Mouse (Mus musculus): ENCODE results near the gene Acbd3. TPM values are rescaled to one million over a fixed set of nuclear protein-coding genes. Genes with fewer than 3 reads are reported as not detected.

Acbd3 gene
- polyA plus RNA-seq, 1 experiment = 0.27 TPM

DNA sequence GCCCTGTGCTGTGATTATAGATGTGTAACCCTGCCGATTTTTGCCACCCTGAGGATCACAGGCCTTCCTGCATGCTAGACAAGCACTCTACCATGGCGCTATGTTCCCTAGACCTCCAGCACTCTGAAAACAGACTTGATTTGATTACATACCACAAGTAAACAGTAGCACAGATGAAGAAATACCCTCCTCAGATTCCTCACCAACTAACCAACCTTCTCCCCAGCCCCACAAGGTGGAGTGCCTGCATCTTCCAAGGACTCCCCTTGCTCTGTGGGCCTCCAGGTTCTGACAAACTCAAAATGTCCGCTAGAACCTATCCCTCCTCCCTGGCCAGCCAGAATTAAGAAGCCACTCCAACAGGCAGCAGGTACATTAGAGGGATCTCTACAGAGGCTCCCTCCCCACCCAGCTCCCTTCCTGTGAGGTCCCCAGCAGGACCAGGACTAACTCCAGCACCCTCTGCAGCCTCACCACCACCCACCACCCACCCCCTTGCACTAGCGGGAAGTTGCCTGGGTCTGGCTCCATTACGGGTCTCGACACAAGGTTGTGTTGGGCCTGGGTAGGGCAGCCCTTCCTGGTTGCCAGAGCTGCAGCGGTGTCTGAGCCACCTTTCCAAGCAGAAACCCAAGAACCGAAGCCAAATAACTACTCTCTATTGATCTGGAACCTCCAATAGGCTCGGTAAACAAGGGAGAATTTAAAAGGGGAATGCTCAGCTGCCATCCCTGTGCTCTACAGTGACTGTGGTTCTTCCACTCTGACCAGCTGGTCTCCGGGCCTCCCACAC, 41.9 kb downstream of the Acbd3 start:
- Histone ChIP-seq H3K4me1 (ENCODE audit: control insufficient read depth) (peaks cover 31% of the 10 kb centered on the region), H3K4me3 (replicated peaks) (peak overlapping the region; percentile 68), H3K9me3 (ENCODE audit: control insufficient read depth, low read length) (no peaks in the 10 kb centered on the region), H3K27me3 (ENCODE audit: control insufficient read depth) (peaks cover 53% of the 10 kb centered on the region), H3K36me3 (ENCODE audit: control insufficient read depth) (no peaks in the 10 kb centered on the region)
- TF ChIP-seq GATA1 (IDR thresholded peaks at IDR 0.05; ENCODE audit: low read length) (no peak), TAL1 (IDR thresholded peaks at IDR 0.05; ENCODE audit: low read length) (no peak)

DNA sequence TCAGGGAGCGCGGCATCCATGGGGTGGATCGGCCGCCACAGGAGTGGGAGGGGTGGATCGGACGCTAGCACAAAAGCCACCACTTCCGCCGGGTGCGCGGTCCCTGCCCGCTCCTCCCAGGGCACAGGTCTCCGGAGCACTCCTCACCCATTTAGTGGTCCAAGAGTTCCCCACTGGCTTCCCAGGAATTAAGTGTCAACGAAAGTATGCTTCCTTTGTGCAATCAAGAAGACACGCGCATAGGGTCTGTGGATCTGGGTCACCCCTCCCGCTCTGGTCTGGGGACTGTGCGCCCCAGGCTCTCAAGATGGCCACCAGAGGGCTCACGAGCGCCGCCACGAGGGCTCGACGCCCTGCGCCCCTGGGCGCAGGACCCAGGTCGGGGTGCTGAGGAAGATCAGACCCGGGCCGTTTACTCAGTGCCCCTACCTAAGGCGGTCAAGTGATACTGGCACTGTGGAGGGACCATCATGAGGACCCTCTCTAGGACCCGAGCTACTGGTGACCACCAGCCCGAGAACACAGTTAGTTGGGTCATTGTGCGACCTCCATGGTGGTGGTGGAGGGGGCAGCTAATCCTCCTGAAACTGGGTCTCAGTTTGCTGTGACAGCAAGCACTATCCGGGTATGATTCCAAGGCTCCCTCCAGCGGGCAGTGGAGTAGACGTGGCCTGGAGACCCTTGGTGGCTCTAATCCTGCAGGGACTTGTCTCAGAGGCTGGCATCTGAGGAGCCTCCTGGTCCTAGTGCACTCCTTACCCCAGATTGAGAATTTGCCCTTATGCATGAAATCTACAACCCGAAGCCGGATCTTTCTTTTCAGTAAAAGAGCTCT, 42.7 kb downstream of the Acbd3 start:
- H3K4me1 ChIP-seq (ENCODE audit: control insufficient read depth) = peaks cover 29% of the 10 kb centered on the region
- H3K4me3 ChIP-seq (replicated peaks) = peak overlapping the region; percentile 68
- no peak for TF ChIP-seq GATA1 (IDR thresholded peaks at IDR 0.05; ENCODE audit: low read length)
- TF ChIP-seq TAL1 (IDR thresholded peaks at IDR 0.05; ENCODE audit: low read length) = no peak
- no peaks in the 10 kb centered on the region for H3K9me3 ChIP-seq (ENCODE audit: control insufficient read depth, low read length)
- no peaks in the 10 kb centered on the region for H3K36me3 ChIP-seq (ENCODE audit: control insufficient read depth)
- H3K27me3 ChIP-seq (ENCODE audit: control insufficient read depth) = peaks cover 45% of the 10 kb centered on the region

DNA sequence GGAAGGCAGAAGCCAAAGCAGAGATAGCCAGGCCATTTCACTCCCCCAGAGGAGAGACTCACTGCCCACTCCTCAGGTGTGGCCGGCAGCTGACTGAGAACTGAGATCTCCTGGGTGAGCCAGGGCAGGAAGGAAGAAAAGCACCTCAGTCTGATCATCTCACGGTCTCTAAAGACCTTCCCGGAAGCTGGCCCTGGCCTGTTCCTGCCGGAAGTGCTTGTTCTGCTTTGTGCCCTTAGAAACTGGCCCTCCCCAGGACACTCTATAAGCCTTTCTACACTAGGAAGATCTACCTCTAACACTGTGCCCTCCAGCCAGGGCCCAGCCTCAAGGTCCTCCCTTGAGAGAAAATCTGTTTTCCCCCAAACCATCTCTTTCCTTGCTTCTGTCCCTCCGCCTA, 45.5 kb downstream of the Acbd3 start:
- H3K4me3 ChIP-seq (replicated peaks) = no peak overlapping the region
- no peaks in the 10 kb centered on the region for H3K36me3 ChIP-seq (ENCODE audit: control insufficient read depth)
- peaks cover 27% of the 10 kb centered on the region for H3K4me1 ChIP-seq (ENCODE audit: control insufficient read depth)
- TF ChIP-seq GATA1 (IDR thresholded peaks at IDR 0.05; ENCODE audit: low read length) (no peak), TAL1 (IDR thresholded peaks at IDR 0.05; ENCODE audit: low read length) (no peak)
- peaks cover 34% of the 10 kb centered on the region for H3K27me3 ChIP-seq (ENCODE audit: control insufficient read depth)
- peaks cover 9% of the 10 kb centered on the region for H3K9me3 ChIP-seq (ENCODE audit: control insufficient read depth, low read length)

DNA sequence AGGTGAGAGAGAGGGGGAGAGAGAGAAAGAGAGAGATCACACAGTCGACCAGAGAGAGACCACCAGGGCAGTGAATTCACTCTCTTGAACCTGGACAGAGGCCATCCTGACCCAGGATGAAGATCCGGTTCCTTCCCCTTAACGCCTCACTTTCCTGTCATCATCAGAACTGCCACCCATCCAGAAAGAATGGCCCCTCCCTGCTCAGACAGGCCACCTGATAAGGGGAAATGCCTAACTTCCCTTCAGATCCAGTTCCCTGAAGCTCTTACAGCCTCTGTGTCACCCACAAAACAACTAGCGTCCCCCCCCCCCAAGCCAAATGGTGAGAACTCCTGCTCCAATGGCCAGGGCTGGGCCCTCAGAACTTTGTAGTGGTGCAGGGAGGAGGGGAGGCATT, 45.9 kb downstream of the Acbd3 start:
- no peak overlapping the region for H3K4me3 ChIP-seq (replicated peaks)
- no peak for TF ChIP-seq TAL1 (IDR thresholded peaks at IDR 0.05; ENCODE audit: low read length)
- H3K36me3 ChIP-seq (ENCODE audit: control insufficient read depth) = no peaks in the 10 kb centered on the region
- peaks cover 9% of the 10 kb centered on the region for H3K9me3 ChIP-seq (ENCODE audit: control insufficient read depth, low read length)
- peaks cover 31% of the 10 kb centered on the region for H3K27me3 ChIP-seq (ENCODE audit: control insufficient read depth)
- peaks cover 31% of the 10 kb centered on the region for H3K4me1 ChIP-seq (ENCODE audit: control insufficient read depth)

DNA sequence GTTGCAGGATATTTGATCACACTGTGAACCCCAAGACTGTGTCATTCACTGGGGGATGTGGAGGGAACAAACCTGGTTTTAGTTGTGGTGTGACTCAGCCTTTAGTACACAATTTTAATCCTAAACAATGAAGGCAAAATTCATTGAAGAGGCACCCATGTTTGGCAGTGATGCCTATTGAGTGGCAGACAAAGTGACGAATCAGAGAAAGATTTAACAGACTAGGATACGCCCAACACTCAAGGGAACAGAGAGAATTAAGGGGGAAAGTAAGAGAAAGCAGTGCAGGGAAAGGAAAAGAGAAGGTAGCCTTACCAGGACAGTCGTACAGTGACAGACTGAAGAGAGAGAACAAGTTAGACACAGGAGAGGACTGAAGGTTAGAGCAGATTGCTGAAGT, 46.4 kb downstream of the Acbd3 start:
- Histone ChIP-seq H3K4me1 (ENCODE audit: control insufficient read depth) (peaks cover 36% of the 10 kb centered on the region), H3K27me3 (ENCODE audit: control insufficient read depth) (peaks cover 25% of the 10 kb centered on the region), H3K36me3 (ENCODE audit: control insufficient read depth) (no peaks in the 10 kb centered on the region), H3K9me3 (ENCODE audit: control insufficient read depth, low read length) (peaks cover 9% of the 10 kb centered on the region), H3K4me3 (replicated peaks) (no peak overlapping the region)
- no peak for TF ChIP-seq GATA1 (IDR thresholded peaks at IDR 0.05; ENCODE audit: low read length)
- TF ChIP-seq TAL1 (IDR thresholded peaks at IDR 0.05; ENCODE audit: low read length) = no peak

DNA sequence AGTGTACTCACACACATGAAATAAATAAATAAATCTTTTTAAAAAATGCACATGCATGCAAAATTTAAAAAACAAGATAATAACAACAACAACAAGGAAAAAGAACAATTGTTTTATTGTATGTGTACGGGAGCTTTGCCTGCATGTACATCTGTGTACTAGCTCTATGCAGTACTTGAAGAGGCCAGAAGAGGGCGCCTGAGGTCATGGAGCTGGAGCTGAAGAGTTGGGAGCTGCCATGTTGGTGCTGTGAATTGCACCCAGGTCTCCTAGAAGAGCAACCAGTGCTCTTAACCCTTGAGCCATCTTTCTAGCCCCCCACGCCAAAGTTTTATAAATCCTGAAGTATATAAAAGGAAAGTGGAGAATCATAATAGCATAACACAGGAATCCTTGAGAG, 48.8 kb downstream of the Acbd3 start:
- Histone ChIP-seq H3K9me3 (ENCODE audit: control insufficient read depth, low read length) (peaks cover 12% of the 10 kb centered on the region), H3K4me3 (replicated peaks) (no peak overlapping the region), H3K36me3 (ENCODE audit: control insufficient read depth) (no peaks in the 10 kb centered on the region), H3K4me1 (ENCODE audit: control insufficient read depth) (peaks cover 38% of the 10 kb centered on the region), H3K27me3 (ENCODE audit: control insufficient read depth) (peaks cover 17% of the 10 kb centered on the region)
- TF ChIP-seq GATA1 (IDR thresholded peaks at IDR 0.05; ENCODE audit: low read length) = no peak
- no peak for TF ChIP-seq TAL1 (IDR thresholded peaks at IDR 0.05; ENCODE audit: low read length)

DNA sequence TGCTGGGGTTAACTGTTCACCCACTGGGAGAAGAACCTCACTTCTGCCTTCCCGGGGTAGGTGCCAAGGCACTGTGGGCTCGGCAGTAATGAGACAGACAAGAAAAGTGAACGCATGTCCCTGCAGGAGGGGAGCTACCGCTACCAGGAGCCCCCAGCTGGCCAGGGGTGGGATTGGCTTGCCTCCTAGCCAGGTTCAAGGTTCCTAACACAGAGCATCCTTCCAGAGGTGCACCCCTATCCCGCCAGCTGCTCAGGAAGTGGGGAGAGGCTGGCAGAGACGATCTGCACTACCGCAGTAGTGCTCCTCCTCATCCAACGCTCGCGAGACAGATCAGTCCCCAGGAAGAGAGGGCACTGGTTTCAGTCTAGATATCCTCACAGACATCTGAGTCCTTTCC, 49.5 kb downstream of the Acbd3 start:
- TF ChIP-seq GATA1 (IDR thresholded peaks at IDR 0.05; ENCODE audit: low read length) = no peak
- no peak for TF ChIP-seq TAL1 (IDR thresholded peaks at IDR 0.05; ENCODE audit: low read length)
- no peaks in the 10 kb centered on the region for H3K36me3 ChIP-seq (ENCODE audit: control insufficient read depth)
- H3K9me3 ChIP-seq (ENCODE audit: control insufficient read depth, low read length) = peaks cover 12% of the 10 kb centered on the region
- H3K4me1 ChIP-seq (ENCODE audit: control insufficient read depth) = peaks cover 38% of the 10 kb centered on the region
- no peak overlapping the region for H3K4me3 ChIP-seq (replicated peaks)
- peaks cover 19% of the 10 kb centered on the region for H3K27me3 ChIP-seq (ENCODE audit: control insufficient read depth)

DNA sequence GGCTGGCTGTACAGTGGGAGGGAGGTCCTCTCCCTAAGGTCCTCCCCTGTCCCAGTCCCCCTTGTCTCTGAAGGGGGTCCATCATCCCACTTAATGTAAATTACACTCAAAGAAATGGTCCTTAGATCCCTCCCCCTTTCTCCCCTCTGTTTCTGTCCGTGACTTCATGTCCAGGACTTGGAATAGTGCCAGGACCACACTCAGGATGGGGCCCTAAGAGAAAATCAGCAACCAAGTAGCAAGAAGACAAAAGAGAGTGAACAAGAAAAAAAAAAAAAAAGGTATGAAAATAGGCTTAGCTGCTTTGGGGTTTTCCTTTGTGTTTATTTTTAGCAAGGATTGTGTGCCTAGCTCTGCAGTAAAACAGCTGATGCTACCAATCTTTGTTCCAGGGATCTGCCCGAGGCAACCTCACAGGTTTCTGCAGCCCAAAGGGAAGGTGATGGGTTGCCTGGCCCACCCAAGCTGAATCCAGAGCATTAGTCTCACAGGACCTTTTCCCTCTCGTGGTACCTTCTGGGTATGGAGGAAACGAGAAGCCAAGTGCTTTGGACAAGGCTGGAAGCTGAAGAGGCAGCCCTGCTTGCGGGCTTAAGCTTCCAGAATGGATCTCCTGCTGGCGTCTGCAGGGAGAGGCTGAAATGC, 50.1 kb downstream of the Acbd3 start:
- H3K9me3 ChIP-seq (ENCODE audit: control insufficient read depth, low read length) = peaks cover 12% of the 10 kb centered on the region
- peaks cover 38% of the 10 kb centered on the region for H3K4me1 ChIP-seq (ENCODE audit: control insufficient read depth)
- H3K4me3 ChIP-seq (replicated peaks) = no peak overlapping the region
- TF ChIP-seq GATA1 (IDR thresholded peaks at IDR 0.05; ENCODE audit: low read length) (no peak), TAL1 (IDR thresholded peaks at IDR 0.05; ENCODE audit: low read length) (no peak)
- no peaks in the 10 kb centered on the region for H3K36me3 ChIP-seq (ENCODE audit: control insufficient read depth)
- H3K27me3 ChIP-seq (ENCODE audit: control insufficient read depth) = peaks cover 25% of the 10 kb centered on the region

DNA sequence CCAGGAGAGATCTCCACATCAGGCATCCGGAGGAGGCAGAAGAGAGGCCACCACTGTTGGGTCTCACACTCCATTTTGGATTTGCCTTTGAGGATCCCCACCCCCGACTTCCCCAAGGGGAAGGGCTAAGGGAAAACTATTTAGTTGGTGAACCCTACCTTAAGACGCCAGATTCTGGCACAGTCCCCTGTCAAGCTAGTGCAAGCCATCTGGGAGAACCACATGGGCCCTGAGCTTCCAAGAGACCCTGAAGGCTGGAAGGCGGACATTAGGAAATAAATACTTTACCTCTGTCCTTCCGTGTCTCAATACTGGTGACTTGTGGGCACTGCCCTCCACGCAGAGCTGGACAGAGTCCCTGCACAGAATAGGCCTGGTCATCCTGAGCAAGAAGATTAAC, 50.7 kb downstream of the Acbd3 start:
- peaks cover 12% of the 10 kb centered on the region for H3K9me3 ChIP-seq (ENCODE audit: control insufficient read depth, low read length)
- no peak for TF ChIP-seq TAL1 (IDR thresholded peaks at IDR 0.05; ENCODE audit: low read length)
- TF ChIP-seq GATA1 (IDR thresholded peaks at IDR 0.05; ENCODE audit: low read length) = no peak
- no peaks in the 10 kb centered on the region for H3K36me3 ChIP-seq (ENCODE audit: control insufficient read depth)
- H3K4me1 ChIP-seq (ENCODE audit: control insufficient read depth) = peaks cover 34% of the 10 kb centered on the region
- H3K4me3 ChIP-seq (replicated peaks) = no peak overlapping the region
- H3K27me3 ChIP-seq (ENCODE audit: control insufficient read depth) = peaks cover 25% of the 10 kb centered on the region
